Mouse (Mus musculus) midbrain, embryonic 10.5 days (tissue): ENCODE data around the gene Spag5. TPM values are rescaled to one million over a fixed set of nuclear protein-coding genes. Genes with fewer than 3 reads are reported as not detected.
"Not testable (repeated sequence)": the region's sequence is repeated elsewhere in the genome, so short reads cannot be mapped to it uniquely, and the experiment has no call there.

Experiments used
- DNase-seq: peaks from one replicate; pipeline ENCODE4 v3.0.0-alpha.2; 2017; ENCODE audit warnings: low spot score
- H3K27ac ChIP-seq: fragments of 300-500 bp; sonication (generic); replicated peaks from 2 replicates; pipeline ENCODE4 v1.5.1; 2016; ENCODE audit warnings: mild to moderate bottlenecking
- H3K27me3 ChIP-seq: fragments of 300-500 bp; sonication (generic); 2 replicates; pipeline ENCODE4 v1.6.1; 2016; ENCODE audit warnings: low read depth, mild to moderate bottlenecking; ENCODE audit not compliant: poor library complexity, severe bottlenecking
- H3K36me3 ChIP-seq: fragments of 300-500 bp; sonication (generic); 2 replicates; pipeline ENCODE4 v1.6.1; 2016; ENCODE audit warnings: mild to moderate bottlenecking, moderate library complexity
- H3K4me1 ChIP-seq: fragments of 300-500 bp; sonication (generic); 2 replicates; pipeline ENCODE4 v1.6.1; 2016
- H3K4me3 ChIP-seq: fragments of 300-500 bp; sonication (generic); 2 replicates; pipeline ENCODE4 v1.5.1; 2016; ENCODE audit warnings: mild to moderate bottlenecking, moderate library complexity
- H3K9me3 ChIP-seq: fragments of 300-500 bp; sonication (generic); replicated peaks from 2 replicates; pipeline ENCODE4 v1.6.1; 2016; ENCODE audit warnings: mild to moderate bottlenecking
- WGBS: fragments of 180-500 bp; shearing (Covaris S2); methylation state at CpG from one replicate; pipeline ENCODE4 v1.1.7; 2016; 5-methylcytosine and 5-hydroxymethylcytosine counted together
- polyA plus RNA-seq: library from polyadenylated mRNA; unstranded; fragments of >200 nt; fragmentation: Nextera tagmentation; extraction: Ambion mirVana; gene quantifications from 2 replicates; pipeline ENCODE4 v1.2.1, GENCODE M21; 2016

Spag5 gene
- polyA plus RNA-seq = 63.4 and 64.2 TPM in 2 replicates

DNA sequence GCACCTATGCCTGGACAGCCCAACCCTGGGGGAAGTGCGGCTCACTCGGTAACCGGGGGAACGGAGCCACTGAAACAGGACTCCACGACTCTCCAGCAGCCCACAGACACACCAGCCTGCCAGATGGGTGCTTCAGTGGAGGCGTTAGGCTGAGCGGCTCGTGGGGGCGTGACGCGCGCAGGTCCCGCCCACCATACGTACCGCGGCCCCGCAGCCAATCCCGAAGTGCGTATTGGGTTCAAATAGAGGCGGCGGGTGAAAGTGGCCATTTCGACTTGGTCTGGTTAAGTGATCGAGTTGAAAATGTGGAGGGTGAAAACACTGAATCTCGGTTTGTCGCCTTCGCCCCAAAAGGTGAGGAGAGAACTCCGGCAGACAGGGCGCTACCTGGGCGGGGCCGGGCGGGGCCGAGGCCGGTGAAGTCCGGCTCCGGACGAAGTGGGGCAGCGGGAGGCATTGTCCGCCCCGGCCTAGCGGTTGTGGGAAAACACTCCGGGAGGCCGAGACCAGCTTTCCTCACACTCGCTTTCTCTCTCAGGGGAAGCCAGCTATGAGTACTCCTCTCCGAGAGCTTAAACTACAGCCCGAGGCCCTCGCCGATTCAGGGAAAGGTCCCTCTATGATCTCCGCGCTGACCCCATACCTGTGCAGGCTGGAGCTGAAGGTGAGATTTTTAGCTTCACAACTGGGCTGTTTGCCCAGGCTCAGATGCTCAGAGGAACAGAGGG is at the start of gene Spag5:
TSS of gene Spag5 (plus strand) at position 173 of the 728 bp plus-strand sequence.
- Histone ChIP-seq H3K4me3 (peak within 1 kb of the TSS; percentile 91), H3K36me3 (peaks cover 35% of the 10 kb centered on the region), H3K9me3 (no peaks in the 10 kb centered on the region), H3K27me3 (no peaks in the 10 kb centered on the region), H3K4me1 (peaks cover 29% of the 10 kb centered on the region), H3K27ac (peak within 1 kb of the TSS; percentile 95)
- under 1% methylated on average over 49 of the region's 49 CpGs for WGBS
- DNase-seq = peak; percentile 91

GRCm38 (mm10) chr11:78256618-78257017 is 44.7 kb upstream of the Spag5 start:
- H3K4me1 ChIP-seq = no peaks in the 10 kb centered on the region
- H3K27ac ChIP-seq = no peak overlapping the region
- no peak for DNase-seq
- H3K4me3 ChIP-seq = no peak overlapping the region
- 100% methylated on average over 1 of the region's 1 CpGs for WGBS
- peaks cover 39% of the 10 kb centered on the region for H3K36me3 ChIP-seq
- no peaks in the 10 kb centered on the region for H3K9me3 ChIP-seq
- peaks cover 19% of the 10 kb centered on the region for H3K27me3 ChIP-seq

- H3K9me3 ChIP-seq = no peaks in the 10 kb centered on the region
- 94% methylated on average over 2 of the region's 2 CpGs for WGBS
- no peak overlapping the region for H3K27ac ChIP-seq
- H3K4me1 ChIP-seq = peaks cover 14% of the 10 kb centered on the region
- peaks cover 30% of the 10 kb centered on the region for H3K36me3 ChIP-seq
- DNase-seq = no peak
- peaks cover 19% of the 10 kb centered on the region for H3K27me3 ChIP-seq
- H3K4me3 ChIP-seq = peak overlapping the region; percentile 93
Observed at GRCm38 (mm10) chr11:78260489-78261258, 40.7 kb upstream of the Spag5 start.

- Histone ChIP-seq H3K9me3 (no peaks in the 10 kb centered on the region), H3K27ac (peak within 1 kb of the TSS; percentile 95), H3K27me3 (peaks cover 19% of the 10 kb centered on the region), H3K4me1 (peaks cover 14% of the 10 kb centered on the region), H3K36me3 (peaks cover 36% of the 10 kb centered on the region), H3K4me3 (peak within 1 kb of the TSS; percentile 93)
- WGBS = under 1% methylated on average over 99 of the region's 115 CpGs
- peak; percentile 93 for DNase-seq
Observed at GRCm38 (mm10) chr11:78261380-78262352, 39.7 kb upstream of the Spag5 start, which contains the start of gene 2610507B11Rik. Gene 2610507B11Rik (plus strand): TSS chr11:78261752.

DNA sequence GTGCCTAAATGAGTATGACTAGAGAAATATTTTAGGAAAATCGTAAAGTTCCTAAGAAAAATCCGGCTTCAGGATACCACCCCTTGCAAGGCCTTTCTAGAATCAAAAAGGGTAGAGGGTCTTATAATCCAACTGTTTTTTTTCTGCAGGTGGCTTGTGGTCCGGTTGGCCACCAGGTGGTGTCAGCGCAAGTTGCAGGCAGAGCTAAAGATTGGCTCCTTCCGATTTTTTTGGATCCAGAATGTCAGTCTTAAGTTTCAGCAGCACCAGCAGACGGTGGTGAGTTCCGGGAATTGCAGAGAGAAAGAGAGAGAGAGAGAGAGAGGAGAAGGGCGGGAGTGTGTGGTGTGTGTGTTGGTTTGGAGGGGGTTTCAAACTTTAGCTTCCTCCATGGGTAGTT is 38.8 kb upstream of the Spag5 start:
- WGBS = 7% methylated on average over 8 of the region's 8 CpGs

GRCm38 (mm10) chr11:78265571-78265970 is 35.8 kb upstream of the Spag5 start:
- DNase-seq = no peak
- WGBS = 94% methylated on average over 6 of the region's 6 CpGs
- H3K27ac ChIP-seq = no peak overlapping the region
- H3K27me3 ChIP-seq = peaks cover 3% of the 10 kb centered on the region
- H3K36me3 ChIP-seq = peaks cover 74% of the 10 kb centered on the region
- no peaks in the 10 kb centered on the region for H3K9me3 ChIP-seq
- H3K4me3 ChIP-seq = no peak overlapping the region
- H3K4me1 ChIP-seq = peaks cover 14% of the 10 kb centered on the region

More for the DNA sequence above, 38.8 kb upstream of the Spag5 start:
- H3K4me3 ChIP-seq = peak overlapping the region; percentile 93
- DNase-seq = peak; percentile 64
- H3K27ac ChIP-seq = no peak overlapping the region; the same call in 1 of the 2 replicates
- peaks cover 19% of the 10 kb centered on the region for H3K27me3 ChIP-seq
- H3K4me1 ChIP-seq = peaks cover 14% of the 10 kb centered on the region
- H3K9me3 ChIP-seq = no peaks in the 10 kb centered on the region
- H3K36me3 ChIP-seq = peaks cover 45% of the 10 kb centered on the region

GRCm38 (mm10) chr11:78271986-78272385 is 29.3 kb upstream of the Spag5 start:
- peaks cover 99% of the 10 kb centered on the region for H3K36me3 ChIP-seq
- no peak for DNase-seq
- no peak overlapping the region for H3K27ac ChIP-seq
- WGBS = 94% methylated on average over 13 of the region's 13 CpGs
- H3K4me3 ChIP-seq = no peak overlapping the region
- no peaks in the 10 kb centered on the region for H3K27me3 ChIP-seq
- H3K9me3 ChIP-seq = no peaks in the 10 kb centered on the region
- H3K4me1 ChIP-seq = no peaks in the 10 kb centered on the region

DNA sequence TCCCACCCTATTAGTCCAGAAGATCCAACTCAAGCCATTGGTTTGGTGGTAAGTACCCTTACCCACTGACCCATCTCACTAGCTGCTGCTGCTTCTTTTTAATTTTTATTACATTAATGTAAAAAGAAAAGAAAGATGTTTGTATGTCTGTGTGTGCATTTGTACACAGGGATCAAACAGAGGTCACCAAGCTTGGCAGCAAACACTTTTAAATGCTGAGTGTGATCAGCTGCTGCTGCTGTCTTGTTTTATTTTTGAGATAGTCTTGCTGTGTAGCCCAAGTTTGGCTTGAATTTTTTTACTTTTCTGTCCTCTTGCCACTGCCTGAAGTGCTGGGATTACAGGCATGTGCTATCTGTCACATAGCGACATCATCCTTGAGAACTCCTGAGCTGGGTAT is 25.7 kb upstream of the Spag5 start:
- no peak for DNase-seq
- Histone ChIP-seq H3K4me1 (no peaks in the 10 kb centered on the region), H3K4me3 (no peak overlapping the region), H3K36me3 (peaks cover 100% of the 10 kb centered on the region), H3K27me3 (no peaks in the 10 kb centered on the region), H3K27ac (no peak overlapping the region), H3K9me3 (no peaks in the 10 kb centered on the region)
- 98% methylated on average over 1 of the region's 1 CpGs for WGBS

DNA sequence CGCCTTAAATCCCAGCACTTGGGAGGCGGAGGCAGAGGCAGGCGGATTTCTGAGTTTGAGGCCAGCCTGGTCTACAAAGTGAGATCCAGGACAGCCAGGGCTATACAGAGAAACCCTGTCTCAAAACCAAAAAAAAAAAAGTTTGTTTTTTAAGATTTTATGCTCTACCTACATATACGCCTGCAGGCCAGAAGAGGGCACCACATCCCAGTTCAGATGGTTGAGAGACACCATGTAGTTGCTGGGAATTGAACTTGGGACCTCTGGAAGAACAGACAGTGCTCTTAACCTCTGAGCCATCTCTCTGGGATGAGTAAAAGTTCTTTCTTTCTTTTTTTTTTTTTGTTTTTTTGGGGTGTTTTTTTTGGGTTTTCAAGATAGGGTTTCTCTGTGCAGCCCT is 25.2 kb upstream of the Spag5 start:
- H3K27me3 ChIP-seq, H3K4me1 ChIP-seq, H3K9me3 ChIP-seq, DNase-seq, H3K27ac ChIP-seq, H3K4me3 ChIP-seq: not testable (repeated sequence)
- peaks cover 100% of the 10 kb centered on the region for H3K36me3 ChIP-seq
- 92% methylated on average over 4 of the region's 4 CpGs for WGBS

DNA sequence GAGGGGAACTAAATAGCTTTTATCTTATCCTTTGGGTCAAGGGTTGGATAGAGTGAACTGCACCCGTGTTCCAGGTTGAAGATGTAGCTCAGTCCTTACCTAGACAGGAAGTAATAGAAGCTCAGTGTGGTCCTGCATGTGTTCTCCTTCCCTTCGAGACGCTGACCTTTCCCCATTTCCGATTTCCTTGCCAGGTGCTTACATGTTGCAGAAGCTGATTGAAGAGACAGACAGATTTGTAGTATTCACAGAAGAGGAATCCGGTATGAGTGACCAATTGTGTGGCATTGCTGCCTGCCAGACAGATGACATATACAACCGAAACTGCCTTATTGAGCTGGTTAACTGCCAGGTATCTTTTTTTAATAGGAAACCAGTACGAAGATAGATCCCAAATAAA is 22.5 kb upstream of the Spag5 start:
- H3K27ac ChIP-seq = no peak overlapping the region
- no peaks in the 10 kb centered on the region for H3K27me3 ChIP-seq
- no peaks in the 10 kb centered on the region for H3K9me3 ChIP-seq
- H3K36me3 ChIP-seq = peaks cover 100% of the 10 kb centered on the region
- no peak overlapping the region for H3K4me3 ChIP-seq
- no peaks in the 10 kb centered on the region for H3K4me1 ChIP-seq
- WGBS = 93% methylated on average over 7 of the region's 7 CpGs
- no peak for DNase-seq

DNA sequence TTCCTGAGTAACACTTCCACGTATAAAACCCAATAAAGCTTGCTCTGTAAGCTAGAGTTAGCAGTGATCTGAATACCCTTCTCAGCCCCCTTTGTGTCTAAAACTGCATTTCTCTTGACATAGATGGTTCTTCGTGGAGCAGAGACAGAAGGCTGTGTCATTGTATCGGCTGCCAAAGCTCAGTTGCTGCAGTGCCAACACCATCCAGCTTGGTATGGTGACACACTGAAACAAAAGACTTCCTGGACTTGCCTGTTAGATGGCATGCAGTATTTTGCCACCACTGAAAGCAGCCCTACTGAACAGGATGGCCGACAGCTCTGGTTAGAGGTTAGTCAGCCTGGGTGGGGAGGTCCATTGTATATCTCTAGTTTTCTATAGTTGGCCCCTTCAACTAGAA is 21.7 kb upstream of the Spag5 start:
- Histone ChIP-seq H3K36me3 (peaks cover 100% of the 10 kb centered on the region), H3K4me3 (no peak overlapping the region), H3K27me3 (no peaks in the 10 kb centered on the region), H3K27ac (no peak overlapping the region), H3K9me3 (no peaks in the 10 kb centered on the region), H3K4me1 (no peaks in the 10 kb centered on the region)
- WGBS = 96% methylated on average over 4 of the region's 4 CpGs
- DNase-seq = no peak

DNA sequence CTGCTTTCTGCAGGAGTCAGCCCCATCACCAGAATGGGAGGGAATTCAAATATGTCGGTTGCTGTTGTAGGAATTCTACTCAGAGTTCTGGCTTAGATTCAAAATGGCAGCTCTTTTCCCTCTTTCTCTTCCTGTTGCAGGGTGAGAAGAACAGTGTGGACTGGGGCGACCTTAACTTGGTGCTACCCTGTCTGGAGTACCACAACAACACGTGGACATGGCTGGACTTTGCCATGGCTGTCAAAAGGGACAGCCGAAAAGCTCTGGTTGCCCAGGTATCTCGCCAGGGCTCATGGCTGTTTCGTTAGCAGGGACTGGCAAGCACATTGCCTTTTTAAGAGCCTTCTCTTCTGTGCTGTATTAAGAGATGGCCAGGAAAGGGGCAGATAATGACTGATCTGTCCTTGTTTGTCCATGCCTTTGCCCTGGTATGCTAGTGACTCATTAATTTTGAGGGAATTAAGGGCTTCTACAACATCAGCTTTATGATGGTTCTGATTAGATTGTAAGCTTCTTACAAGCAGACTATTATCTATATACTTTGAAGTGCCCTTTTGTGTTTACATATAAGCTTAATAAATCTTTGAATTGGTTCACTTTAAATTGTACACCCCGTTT is 12.1 kb upstream of the Spag5 start:
- DNase-seq = no peak
- Histone ChIP-seq H3K4me3 (no peak overlapping the region), H3K27me3 (no peaks in the 10 kb centered on the region), H3K27ac (no peak overlapping the region), H3K9me3 (no peaks in the 10 kb centered on the region), H3K36me3 (peaks cover 95% of the 10 kb centered on the region), H3K4me1 (no peaks in the 10 kb centered on the region)
- WGBS = 89% methylated on average over 7 of the region's 7 CpGs
